Mouse (Mus musculus): ENCODE measurements around the gene Zbtb8b. TPM values are rescaled to one million over a fixed set of nuclear protein-coding genes. Genes with fewer than 3 reads are reported as not detected.

Zbtb8b gene
- polyA plus RNA-seq, 1 experiment from 2014 or later, result 2.8 TPM

- no peak overlapping the region for H3K9ac ChIP-seq (ENCODE audit: low read depth, low read length)
- no peak overlapping the region for H3K4me3 ChIP-seq (ENCODE audit: low read depth, low read length)
- no peak for ATAC-seq (ENCODE audit: low FRiP score)
- no peaks in the 10 kb centered on the region for H3K4me1 ChIP-seq (replicated peaks; ENCODE audit: control insufficient read depth, insufficient read depth, low read length)
- no peaks in the 10 kb centered on the region for H3K27me3 ChIP-seq (ENCODE audit: control insufficient read depth, insufficient read depth, low read length)
- H3K4me2 ChIP-seq (replicated peaks; ENCODE audit: low read depth, low read length), result no peak overlapping the region
- no peaks in the 10 kb centered on the region for H3K9me3 ChIP-seq (ENCODE audit: control insufficient read depth, low read length)
- H3K27ac ChIP-seq (ENCODE audit: low read depth, low read length), result no peak overlapping the region
- DNase-seq (ENCODE audit: low spot score), result no peak
- WGBS, result 82% methylated on average over 4 of the region's 4 CpGs
- no peaks in the 10 kb centered on the region for H3K36me3 ChIP-seq (ENCODE audit: control insufficient read depth, insufficient read depth, low read length)
Measured at GRCm38 (mm10) chr4:129399813-129400212, 40.8 kb downstream of the Zbtb8b start.

- DNase-seq (ENCODE audit: low spot score) (no peak), ATAC-seq (ENCODE audit: low FRiP score) (no peak)
- H3K9ac ChIP-seq (ENCODE audit: low read depth, low read length), result no peak overlapping the region
- H3K27ac ChIP-seq (ENCODE audit: low read depth, low read length), result no peak overlapping the region
- H3K4me2 ChIP-seq (replicated peaks; ENCODE audit: low read depth, low read length), result no peak overlapping the region
- no peaks in the 10 kb centered on the region for H3K36me3 ChIP-seq (ENCODE audit: control insufficient read depth, insufficient read depth, low read length)
- H3K4me1 ChIP-seq (replicated peaks; ENCODE audit: control insufficient read depth, insufficient read depth, low read length), result no peaks in the 10 kb centered on the region
- WGBS, result 93% methylated on average over 3 of the region's 3 CpGs
- no peaks in the 10 kb centered on the region for H3K27me3 ChIP-seq (ENCODE audit: control insufficient read depth, insufficient read depth, low read length)
- no peak overlapping the region for H3K4me3 ChIP-seq (ENCODE audit: low read depth, low read length)
- no peaks in the 10 kb centered on the region for H3K9me3 ChIP-seq (ENCODE audit: control insufficient read depth, low read length)
Measured at GRCm38 (mm10) chr4:129396960-129397359, 43.7 kb downstream of the Zbtb8b start.

GRCm38 (mm10) chr4:129394089-129394870 lies 46.4 kb downstream of the Zbtb8b start:
- ATAC-seq (ENCODE audit: low FRiP score), result no peak
- Histone ChIP-seq H3K27me3 (ENCODE audit: control insufficient read depth, insufficient read depth, low read length) (no peaks in the 10 kb centered on the region), H3K36me3 (ENCODE audit: control insufficient read depth, insufficient read depth, low read length) (no peaks in the 10 kb centered on the region), H3K4me3 (ENCODE audit: low read depth, low read length) (no peak overlapping the region), H3K9ac (ENCODE audit: low read depth, low read length) (no peak overlapping the region), H3K4me2 (replicated peaks; ENCODE audit: low read depth, low read length) (no peak overlapping the region), H3K27ac (ENCODE audit: low read depth, low read length) (no peak overlapping the region), H3K9me3 (ENCODE audit: control insufficient read depth, low read length) (no peaks in the 10 kb centered on the region), H3K4me1 (replicated peaks; ENCODE audit: control insufficient read depth, insufficient read depth, low read length) (no peaks in the 10 kb centered on the region)
- 50% methylated on average over 12 of the region's 12 CpGs for WGBS
- no peak for DNase-seq (ENCODE audit: low spot score)

- DNase-seq (ENCODE audit: low spot score) (no peak), ATAC-seq (ENCODE audit: low FRiP score) (no peak)
- Histone ChIP-seq H3K36me3 (ENCODE audit: control insufficient read depth, insufficient read depth, low read length) (no peaks in the 10 kb centered on the region), H3K9ac (ENCODE audit: low read depth, low read length) (no peak overlapping the region), H3K4me2 (replicated peaks; ENCODE audit: low read depth, low read length) (no peak overlapping the region), H3K27me3 (ENCODE audit: control insufficient read depth, insufficient read depth, low read length) (no peaks in the 10 kb centered on the region), H3K9me3 (ENCODE audit: control insufficient read depth, low read length) (no peaks in the 10 kb centered on the region), H3K4me3 (ENCODE audit: low read depth, low read length) (no peak overlapping the region), H3K27ac (ENCODE audit: low read depth, low read length) (no peak overlapping the region), H3K4me1 (replicated peaks; ENCODE audit: control insufficient read depth, insufficient read depth, low read length) (0 out of 2 replicates have a peak, but pooled peaks cover 3% of the 10 kb centered on the region)
- 91% methylated on average over 7 of the region's 7 CpGs for WGBS
Measured at GRCm38 (mm10) chr4:129390936-129391557, 49.6 kb downstream of the Zbtb8b start.

- H3K9ac ChIP-seq (ENCODE audit: low read depth, low read length), result no peak overlapping the region
- H3K9me3 ChIP-seq (ENCODE audit: control insufficient read depth, low read length), result no peaks in the 10 kb centered on the region
- H3K4me2 ChIP-seq (replicated peaks; ENCODE audit: low read depth, low read length), result no peak overlapping the region
- 0 out of 2 replicates have a peak, but pooled peaks cover 3% of the 10 kb centered on the region for H3K4me1 ChIP-seq (replicated peaks; ENCODE audit: control insufficient read depth, insufficient read depth, low read length)
- no peak overlapping the region for H3K4me3 ChIP-seq (ENCODE audit: low read depth, low read length)
- H3K27ac ChIP-seq (ENCODE audit: low read depth, low read length), result no peak overlapping the region
- WGBS, result 91% methylated on average over 14 of the region's 14 CpGs
- no peak for ATAC-seq (ENCODE audit: low FRiP score)
- DNase-seq (ENCODE audit: low spot score), result no peak
- H3K36me3 ChIP-seq (ENCODE audit: control insufficient read depth, insufficient read depth, low read length), result no peaks in the 10 kb centered on the region
- H3K27me3 ChIP-seq (ENCODE audit: control insufficient read depth, insufficient read depth, low read length), result no peaks in the 10 kb centered on the region
Measured at GRCm38 (mm10) chr4:129390216-129390743, 50.4 kb downstream of the Zbtb8b start.

- H3K27ac ChIP-seq (ENCODE audit: low read depth, low read length), result no peak overlapping the region
Measured at GRCm38 (mm10) chr4:129388404-129388803, 52.2 kb downstream of the Zbtb8b start.

GRCm38 (mm10) chr4:129386989-129387388 lies 53.7 kb downstream of the Zbtb8b start:
- no peak for DNase-seq (ENCODE audit: low spot score)
- no peak overlapping the region for H3K27ac ChIP-seq (ENCODE audit: low read depth, low read length)
- no peak overlapping the region for H3K4me3 ChIP-seq (ENCODE audit: low read depth, low read length)
- H3K9ac ChIP-seq (ENCODE audit: low read depth, low read length), result no peak overlapping the region
- no peak overlapping the region for H3K4me2 ChIP-seq (replicated peaks; ENCODE audit: low read depth, low read length)
- no peaks in the 10 kb centered on the region for H3K9me3 ChIP-seq (ENCODE audit: control insufficient read depth, low read length)
- H3K4me1 ChIP-seq (replicated peaks; ENCODE audit: control insufficient read depth, insufficient read depth, low read length), result 0 out of 2 replicates have a peak, but pooled peaks cover 3% of the 10 kb centered on the region
- no peaks in the 10 kb centered on the region for H3K36me3 ChIP-seq (ENCODE audit: control insufficient read depth, insufficient read depth, low read length)
- WGBS, result 72% methylated on average over 1 of the region's 2 CpGs
- no peak for ATAC-seq (ENCODE audit: low FRiP score)
- no peaks in the 10 kb centered on the region for H3K27me3 ChIP-seq (ENCODE audit: control insufficient read depth, insufficient read depth, low read length)

More at GRCm38 (mm10) chr4:129388404-129388803, 52.2 kb downstream of the Zbtb8b start:
- Histone ChIP-seq H3K9me3 (ENCODE audit: control insufficient read depth, low read length) (no peaks in the 10 kb centered on the region), H3K27me3 (ENCODE audit: control insufficient read depth, insufficient read depth, low read length) (no peaks in the 10 kb centered on the region), H3K4me3 (ENCODE audit: low read depth, low read length) (no peak overlapping the region), H3K4me2 (replicated peaks; ENCODE audit: low read depth, low read length) (no peak overlapping the region), H3K36me3 (ENCODE audit: control insufficient read depth, insufficient read depth, low read length) (no peaks in the 10 kb centered on the region), H3K4me1 (replicated peaks; ENCODE audit: control insufficient read depth, insufficient read depth, low read length) (0 out of 2 replicates have a peak, but pooled peaks cover 3% of the 10 kb centered on the region), H3K9ac (ENCODE audit: low read depth, low read length) (no peak overlapping the region)
- DNase-seq (ENCODE audit: low spot score) (peak; percentile 65), ATAC-seq (ENCODE audit: low FRiP score) (no peak)
- WGBS, result 55% methylated on average over 5 of the region's 5 CpGs

- 90% methylated on average over 8 of the region's 8 CpGs for WGBS
- ATAC-seq (ENCODE audit: low FRiP score), result no peak
- Histone ChIP-seq H3K36me3 (ENCODE audit: control insufficient read depth, insufficient read depth, low read length) (no peaks in the 10 kb centered on the region), H3K9ac (ENCODE audit: low read depth, low read length) (no peak overlapping the region), H3K9me3 (ENCODE audit: control insufficient read depth, low read length) (no peaks in the 10 kb centered on the region), H3K4me3 (ENCODE audit: low read depth, low read length) (no peak overlapping the region), H3K27ac (ENCODE audit: low read depth, low read length) (no peak overlapping the region), H3K4me2 (replicated peaks; ENCODE audit: low read depth, low read length) (no peak overlapping the region), H3K27me3 (ENCODE audit: control insufficient read depth, insufficient read depth, low read length) (no peaks in the 10 kb centered on the region), H3K4me1 (replicated peaks; ENCODE audit: control insufficient read depth, insufficient read depth, low read length) (0 out of 2 replicates have a peak, but pooled peaks cover 3% of the 10 kb centered on the region)
- no peak for DNase-seq (ENCODE audit: low spot score)
Measured at GRCm38 (mm10) chr4:129386269-129386946, 54.2 kb downstream of the Zbtb8b start.

All from hindbrain, embryonic 11.5 days (tissue).